Mouse (Mus musculus): ENCODE measurements at regions not wholly inside any gene's neighbourhood (a gene's known extent, or its start where the extent isn't known, plus 50 kb on each side); places are given as distances from the start of the nearest gene placed in this dataset.

GRCm38 (mm10) chr2:45389902-45390492 lies 272.8 kb upstream of the Zeb2 start:
- no peak for TF ChIP-seq E2F4 (IDR thresholded peaks at IDR 0.05; ENCODE audit: insufficient read depth)
- no peak for TF ChIP-seq MYOG (IDR thresholded peaks at IDR 0.05; ENCODE audit: control insufficient read depth in 1 of 3, insufficient read depth in 1 of 3, insufficient read length in 2 of 3, low read depth in 2 of 3)
- no peak for TF ChIP-seq TCF3 (IDR thresholded peaks at IDR 0.05; ENCODE audit: insufficient read length, low read depth)
- TF ChIP-seq SRF (IDR thresholded peaks at IDR 0.05; ENCODE audit: control insufficient read depth, insufficient read length, low read depth), result no peak
- TF ChIP-seq USF1 (IDR thresholded peaks at IDR 0.05; ENCODE audit: low read depth), result no peak
- TF ChIP-seq MAX (IDR thresholded peaks at IDR 0.05; ENCODE audit: low read depth), result no peak
- no peaks in the 10 kb centered on the region for H3K36me3 ChIP-seq (ENCODE audit: control insufficient read depth, insufficient read depth)
- no peak overlapping the region for H3ac ChIP-seq (ENCODE audit: control insufficient read depth, insufficient read length)
- no peaks in the 10 kb centered on the region for H3K79me2 ChIP-seq (ENCODE audit: control insufficient read depth, insufficient read depth)
- no peak overlapping the region for H3K4me2 ChIP-seq (ENCODE audit: low read depth)
- no peak overlapping the region for H3K4me3 ChIP-seq
- H3K27me3 ChIP-seq (ENCODE audit: control insufficient read depth, insufficient read depth, insufficient read length), result no peaks in the 10 kb centered on the region

DNA sequence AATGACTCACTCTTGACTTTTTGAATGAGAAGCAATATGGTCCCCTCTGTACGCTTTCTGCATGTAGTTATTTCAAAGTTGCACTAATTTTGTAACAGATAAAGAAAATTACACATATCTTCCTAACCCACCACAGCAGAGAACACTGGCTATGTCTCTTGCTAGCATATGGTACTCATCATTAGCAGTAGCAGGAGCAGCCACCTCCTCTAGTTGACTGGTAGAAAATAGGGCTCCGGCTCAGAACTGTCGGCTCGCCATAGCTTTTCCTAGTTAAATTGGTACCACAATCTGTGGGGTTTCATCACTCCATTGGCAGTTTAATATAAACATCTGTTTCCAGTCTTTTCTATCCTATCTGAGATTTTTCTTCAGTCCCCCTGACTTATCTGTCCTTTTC lies 254.1 kb upstream of the Zeb2 start:
- no peak overlapping the region for H3ac ChIP-seq (ENCODE audit: control insufficient read depth, insufficient read length)
- H3K36me3 ChIP-seq (ENCODE audit: control insufficient read depth, insufficient read depth), result no peaks in the 10 kb centered on the region
- no peaks in the 10 kb centered on the region for H3K79me2 ChIP-seq (ENCODE audit: control insufficient read depth, insufficient read depth)
- no peak overlapping the region for H3K4me3 ChIP-seq
- H3K27me3 ChIP-seq (ENCODE audit: control insufficient read depth, insufficient read depth, insufficient read length), result no peaks in the 10 kb centered on the region
- H3K4me2 ChIP-seq (ENCODE audit: low read depth), result no peak overlapping the region
- TF ChIP-seq REST (IDR thresholded peaks at IDR 0.05; ENCODE audit: insufficient read depth, insufficient read length) (no peak), SRF (IDR thresholded peaks at IDR 0.05; ENCODE audit: control insufficient read depth, insufficient read length, low read depth) (no peak)

DNA sequence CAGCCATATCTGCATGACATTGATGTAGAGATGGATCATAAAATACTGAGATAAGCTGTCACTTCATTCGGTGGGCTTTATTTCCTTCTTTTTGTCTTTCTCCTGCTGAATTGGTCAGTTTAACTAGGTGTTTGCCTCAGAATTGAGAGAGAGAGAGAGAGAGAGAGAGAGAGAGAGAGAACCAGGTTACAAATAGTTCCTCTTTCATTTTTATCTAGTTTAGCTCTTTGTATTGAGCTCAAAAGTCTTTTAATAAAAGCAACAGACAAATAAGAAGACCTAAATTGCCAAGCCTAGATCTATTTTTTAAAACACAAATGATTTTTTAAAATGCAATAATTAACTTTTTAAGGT lies 253.4 kb upstream of the Zeb2 start:
- Histone ChIP-seq H3K4me2 (ENCODE audit: low read depth) (no peak overlapping the region), H3K4me3 (no peak overlapping the region), H3K36me3 (ENCODE audit: control insufficient read depth, insufficient read depth) (no peaks in the 10 kb centered on the region), H3K79me2 (ENCODE audit: control insufficient read depth, insufficient read depth) (no peaks in the 10 kb centered on the region), H3ac (ENCODE audit: control insufficient read depth, insufficient read length) (no peak overlapping the region), H3K27me3 (ENCODE audit: control insufficient read depth, insufficient read depth, insufficient read length) (no peaks in the 10 kb centered on the region)
- TF ChIP-seq TCF3 (IDR thresholded peaks at IDR 0.05; ENCODE audit: insufficient read length, low read depth) (no peak), REST (IDR thresholded peaks at IDR 0.05; ENCODE audit: insufficient read depth, insufficient read length) (no peak), USF1 (IDR thresholded peaks at IDR 0.05; ENCODE audit: low read depth) (no peak), SRF (IDR thresholded peaks at IDR 0.05; ENCODE audit: control insufficient read depth, insufficient read length, low read depth) (no peak), MAX (IDR thresholded peaks at IDR 0.05; ENCODE audit: low read depth) (no peak), CEBPB (IDR thresholded peaks at IDR 0.05; ENCODE audit: insufficient read depth, poor library complexity, severe bottlenecking) (no peak), POLR2AphosphoS2 (IDR thresholded peaks at IDR 0.05; ENCODE audit: insufficient read length, low read depth) (no peak), MYOG (IDR thresholded peaks at IDR 0.05; ENCODE audit: control insufficient read depth in 1 of 3, insufficient read depth in 1 of 3, insufficient read length in 2 of 3, low read depth in 2 of 3) (no peak), E2F4 (IDR thresholded peaks at IDR 0.05; ENCODE audit: insufficient read depth) (no peak), MYOD1 (IDR thresholded peaks at IDR 0.05; ENCODE audit: control insufficient read depth in 1 of 3, insufficient read length in 2 of 3, low read depth in 2 of 3) (no peak), TCF12 (IDR thresholded peaks at IDR 0.05; ENCODE audit: insufficient read depth, poor library complexity, severe bottlenecking) (no peak), POLR2A (IDR thresholded peaks at IDR 0.05; ENCODE audit: insufficient read length, low read depth) (no peak)

- Histone ChIP-seq H3K36me3 (ENCODE audit: control insufficient read depth, insufficient read depth) (no peaks in the 10 kb centered on the region), H3K27me3 (ENCODE audit: control insufficient read depth, insufficient read depth, insufficient read length) (no peaks in the 10 kb centered on the region), H3ac (ENCODE audit: control insufficient read depth, insufficient read length) (no peak overlapping the region), H3K4me3 (no peak overlapping the region), H3K79me2 (ENCODE audit: control insufficient read depth, insufficient read depth) (no peaks in the 10 kb centered on the region), H3K4me2 (ENCODE audit: low read depth) (no peak overlapping the region)
- TF ChIP-seq SRF (IDR thresholded peaks at IDR 0.05; ENCODE audit: control insufficient read depth, insufficient read length, low read depth), result no peak
- no peak for TF ChIP-seq CEBPB (IDR thresholded peaks at IDR 0.05; ENCODE audit: insufficient read depth, poor library complexity, severe bottlenecking)
- TF ChIP-seq MAX (IDR thresholded peaks at IDR 0.05; ENCODE audit: low read depth), result no peak
- no peak for TF ChIP-seq TCF12 (IDR thresholded peaks at IDR 0.05; ENCODE audit: insufficient read depth, poor library complexity, severe bottlenecking)
- TF ChIP-seq TCF3 (IDR thresholded peaks at IDR 0.05; ENCODE audit: insufficient read length, low read depth), result no peak
- TF ChIP-seq POLR2AphosphoS2 (IDR thresholded peaks at IDR 0.05; ENCODE audit: insufficient read length, low read depth), result no peak
Observed at GRCm38 (mm10) chr2:45369914-45370614, 252.9 kb upstream of the Zeb2 start.

- H3K4me2 ChIP-seq (ENCODE audit: low read depth), result no peak overlapping the region
- H3K79me2 ChIP-seq (ENCODE audit: control insufficient read depth, insufficient read depth), result no peaks in the 10 kb centered on the region
- H3ac ChIP-seq (ENCODE audit: control insufficient read depth, insufficient read length), result no peak overlapping the region
- no peaks in the 10 kb centered on the region for H3K36me3 ChIP-seq (ENCODE audit: control insufficient read depth, insufficient read depth)
- no peak for TF ChIP-seq SRF (IDR thresholded peaks at IDR 0.05; ENCODE audit: control insufficient read depth, insufficient read length, low read depth)
- no peak for TF ChIP-seq E2F4 (IDR thresholded peaks at IDR 0.05; ENCODE audit: insufficient read depth)
- no peak for TF ChIP-seq MAX (IDR thresholded peaks at IDR 0.05; ENCODE audit: low read depth)
- no peak for TF ChIP-seq MYOD1 (IDR thresholded peaks at IDR 0.05; ENCODE audit: control insufficient read depth in 1 of 3, insufficient read length in 2 of 3, low read depth in 2 of 3)
- no peak for TF ChIP-seq MYOG (IDR thresholded peaks at IDR 0.05; ENCODE audit: control insufficient read depth in 1 of 3, insufficient read depth in 1 of 3, insufficient read length in 2 of 3, low read depth in 2 of 3)
- no peak for TF ChIP-seq POLR2AphosphoS2 (IDR thresholded peaks at IDR 0.05; ENCODE audit: insufficient read length, low read depth)
- TF ChIP-seq USF1 (IDR thresholded peaks at IDR 0.05; ENCODE audit: low read depth), result no peak
- no peak for TF ChIP-seq TCF12 (IDR thresholded peaks at IDR 0.05; ENCODE audit: insufficient read depth, poor library complexity, severe bottlenecking)
- TF ChIP-seq TCF3 (IDR thresholded peaks at IDR 0.05; ENCODE audit: insufficient read length, low read depth), result no peak
- TF ChIP-seq REST (IDR thresholded peaks at IDR 0.05; ENCODE audit: insufficient read depth, insufficient read length), result no peak
- no peak for TF ChIP-seq POLR2A (IDR thresholded peaks at IDR 0.05; ENCODE audit: insufficient read length, low read depth)
- H3K27me3 ChIP-seq (ENCODE audit: control insufficient read depth, insufficient read depth, insufficient read length), result no peaks in the 10 kb centered on the region
- no peak overlapping the region for H3K4me3 ChIP-seq
Observed at GRCm38 (mm10) chr2:45369432-45369831, 252.2 kb upstream of the Zeb2 start.
